Mouse (Mus musculus) stomach, embryonic 14.5 days (tissue): ENCODE data around the gene Myh3. TPM values are rescaled to one million over a fixed set of nuclear protein-coding genes. Genes with fewer than 3 reads are reported as not detected.

Experiments used
- ATAC-seq: fragments of 200-750 bp; cut with Nextera tagmentation; 2 replicates; pipeline ENCODE4 v1.8.0; 2017; ENCODE audit warnings: low read depth, moderate TSS enrichment; ENCODE audit not compliant: insufficient number of reproducible peaks, insufficient read depth, low FRiP score
- H3K27ac ChIP-seq: fragments of 300-500 bp; sonication (generic); 2 replicates; pipeline ENCODE4 v1.5.1; 2014; ENCODE audit warnings: mild to moderate bottlenecking, low read length, moderate library complexity, mixed read lengths
- H3K27me3 ChIP-seq: fragments of 300-500 bp; sonication (generic); 2 replicates; pipeline ENCODE4 v1.6.1; 2014; ENCODE audit warnings: low read length, control low read depth, mixed read lengths; ENCODE audit not compliant: control insufficient read depth, insufficient read depth
- H3K36me3 ChIP-seq: fragments of 300-500 bp; sonication (generic); 2 replicates; pipeline ENCODE4 v1.6.1; 2014; ENCODE audit warnings: mild to moderate bottlenecking, control low read depth, low read length, moderate library complexity, mixed read lengths; ENCODE audit not compliant: control insufficient read depth, insufficient read depth
- H3K4me1 ChIP-seq: fragments of 300-500 bp; sonication (generic); 2 replicates; pipeline ENCODE4 v1.6.1; 2014; ENCODE audit warnings: low read length, control low read depth, mixed read lengths; ENCODE audit not compliant: control insufficient read depth, insufficient read depth
- H3K4me2 ChIP-seq: fragments of 300-500 bp; sonication (generic); replicated peaks from 2 replicates; pipeline ENCODE4 v1.6.1; 2014; ENCODE audit warnings: low read depth, low read length, control low read depth
- H3K4me3 ChIP-seq: fragments of 300-500 bp; sonication (generic); 2 replicates; pipeline ENCODE4 v1.5.1; 2014; ENCODE audit warnings: low read depth, low read length, control low read depth
- H3K9ac ChIP-seq: fragments of 300-500 bp; sonication (generic); replicated peaks from 2 replicates; pipeline ENCODE4 v1.6.1; 2014; ENCODE audit warnings: low read depth, mild to moderate bottlenecking, control low read depth, low read length, moderate library complexity, mixed read lengths
- H3K9me3 ChIP-seq: fragments of 300-500 bp; sonication (generic); 2 replicates; pipeline ENCODE4 v1.6.1; 2016; ENCODE audit warnings: low read depth, low read length, control low read depth; ENCODE audit not compliant: control insufficient read depth
- WGBS: fragments of 180-500 bp; shearing (Covaris S2); extraction: QIAGEN DNeasy Blood & Tissue Kit; methylation state at CpG from one replicate; pipeline ENCODE4 v1.1.7; 2014; 5-methylcytosine and 5-hydroxymethylcytosine counted together
- polyA plus RNA-seq: library from polyadenylated mRNA; unstranded; fragments of >200 nt; fragmentation: Nextera tagmentation; extraction: Ambion mirVana; gene quantifications from 2 replicates; pipeline ENCODE4 v1.2.1, GENCODE M21; 2014

Myh3 gene
- 0.20 TPM in 1 of 2 replicates, not detected in the other for polyA plus RNA-seq

- Histone ChIP-seq H3K4me1 (0 out of 2 replicates have a peak, but pooled peaks cover 3% of the 10 kb centered on the region), H3K9ac (no peak within 1 kb of the TSS), H3K4me2 (no peak within 1 kb of the TSS), H3K4me3 (no peak within 1 kb of the TSS), H3K36me3 (no peaks in the 10 kb centered on the region), H3K27me3 (no peaks in the 10 kb centered on the region), H3K9me3 (no peaks in the 10 kb centered on the region), H3K27ac (no peak within 1 kb of the TSS)
- 86% methylated on average over 5 of the region's 5 CpGs for WGBS
- no peak for ATAC-seq
Measured at GRCm38 (mm10) chr11:67078000-67078399, at the start of gene Myh3. Gene Myh3 (plus strand): TSS chr11:67078300.

GRCm38 (mm10) chr11:67030904-67031602 is 47.0 kb upstream of the Myh3 start:
- H3K4me1 ChIP-seq, result no peaks in the 10 kb centered on the region
- H3K4me3 ChIP-seq, result no peak overlapping the region
- H3K9ac ChIP-seq, result no peak overlapping the region
- no peaks in the 10 kb centered on the region for H3K9me3 ChIP-seq
- no peaks in the 10 kb centered on the region for H3K36me3 ChIP-seq
- 56% methylated on average over 16 of the region's 16 CpGs for WGBS
- no peak overlapping the region for H3K4me2 ChIP-seq
- no peaks in the 10 kb centered on the region for H3K27me3 ChIP-seq
- H3K27ac ChIP-seq, result no peak overlapping the region
- no peak for ATAC-seq

- no peak for ATAC-seq
- Histone ChIP-seq H3K27ac (no peak overlapping the region), H3K36me3 (peaks cover under 1% of the 10 kb centered on the region; the same call in 1 of the 2 replicates), H3K4me2 (no peak overlapping the region), H3K9me3 (no peaks in the 10 kb centered on the region), H3K4me3 (no peak overlapping the region), H3K4me1 (no peaks in the 10 kb centered on the region), H3K9ac (no peak overlapping the region), H3K27me3 (no peaks in the 10 kb centered on the region)
- whole genome bisulfite sequencing, result 74% methylated on average over 2 of the region's 2 CpGs
Measured at GRCm38 (mm10) chr11:67031603-67031915, 46.5 kb upstream of the Myh3 start.

- Histone ChIP-seq H3K27ac (no peak overlapping the region), H3K4me1 (no peaks in the 10 kb centered on the region), H3K9ac (no peak overlapping the region), H3K4me3 (no peak overlapping the region), H3K9me3 (no peaks in the 10 kb centered on the region), H3K27me3 (no peaks in the 10 kb centered on the region), H3K4me2 (no peak overlapping the region), H3K36me3 (peaks cover 20% of the 10 kb centered on the region)
- ATAC-seq, result no peak
- 72% methylated on average over 4 of the region's 4 CpGs for WGBS
Measured at GRCm38 (mm10) chr11:67034775-67035485, 43.2 kb upstream of the Myh3 start.

- Histone ChIP-seq H3K4me2 (no peak overlapping the region), H3K27me3 (no peaks in the 10 kb centered on the region), H3K27ac (no peak overlapping the region), H3K9me3 (no peaks in the 10 kb centered on the region), H3K9ac (no peak overlapping the region), H3K4me1 (no peaks in the 10 kb centered on the region), H3K36me3 (peaks cover 30% of the 10 kb centered on the region), H3K4me3 (no peak overlapping the region)
- 90% methylated on average over 6 of the region's 6 CpGs for WGBS
- no peak for ATAC-seq
Measured at GRCm38 (mm10) chr11:67036229-67036628, 41.9 kb upstream of the Myh3 start.

GRCm38 (mm10) chr11:67036892-67037291 is 41.2 kb upstream of the Myh3 start:
- H3K27ac ChIP-seq, result no peak overlapping the region
- H3K4me3 ChIP-seq, result no peak overlapping the region
- no peaks in the 10 kb centered on the region for H3K27me3 ChIP-seq
- no peaks in the 10 kb centered on the region for H3K9me3 ChIP-seq
- H3K36me3 ChIP-seq, result peaks cover 30% of the 10 kb centered on the region
- WGBS, result 92% methylated on average over 9 of the region's 9 CpGs
- H3K4me2 ChIP-seq, result no peak overlapping the region
- ATAC-seq, result no peak
- H3K9ac ChIP-seq, result no peak overlapping the region
- no peaks in the 10 kb centered on the region for H3K4me1 ChIP-seq

- Histone ChIP-seq H3K4me2 (no peak overlapping the region), H3K9me3 (no peaks in the 10 kb centered on the region), H3K4me3 (no peak overlapping the region), H3K9ac (no peak overlapping the region), H3K27ac (no peak overlapping the region), H3K4me1 (no peaks in the 10 kb centered on the region), H3K27me3 (no peaks in the 10 kb centered on the region), H3K36me3 (peaks cover 33% of the 10 kb centered on the region)
- WGBS, result 87% methylated on average over 3 of the region's 3 CpGs
- ATAC-seq, result no peak
Measured at GRCm38 (mm10) chr11:67039799-67040198, 38.3 kb upstream of the Myh3 start.

GRCm38 (mm10) chr11:67040483-67040882 is 37.6 kb upstream of the Myh3 start:
- no peaks in the 10 kb centered on the region for H3K9me3 ChIP-seq
- H3K27ac ChIP-seq, result no peak overlapping the region
- H3K27me3 ChIP-seq, result no peaks in the 10 kb centered on the region
- no peak overlapping the region for H3K4me2 ChIP-seq
- no peaks in the 10 kb centered on the region for H3K4me1 ChIP-seq
- WGBS, result 92% methylated on average over 6 of the region's 6 CpGs
- no peak overlapping the region for H3K4me3 ChIP-seq
- no peak overlapping the region for H3K9ac ChIP-seq
- H3K36me3 ChIP-seq, result peaks cover 33% of the 10 kb centered on the region
- ATAC-seq, result no peak
